Mouse (Mus musculus): ENCODE results near the gene Ago3.

Ago3 gene

GRCm38 (mm10) chr4:126423866-126424265, 5.5 kb downstream of the Ago3 start:
- no peak for DNase-seq (ENCODE audit: inconsistent age in 2 of 2, low spot score in 1 of 2)

GRCm38 (mm10) chr4:126415707-126416106, 13.6 kb downstream of the Ago3 start:
- DNase-seq (ENCODE audit: inconsistent age in 2 of 2, low spot score in 1 of 2) = peak in 1 of 2 experiments; percentile 44

- no peak for DNase-seq (ENCODE audit: inconsistent age in 2 of 2, low spot score in 1 of 2)
These were observed 16.8 kb downstream of the Ago3 start for GRCm38 (mm10) chr4:126412526-126412925.

- DNase-seq (ENCODE audit: inconsistent age in 2 of 2, low spot score in 1 of 2) = peak; percentile 43 to 61
These were observed 57.9 kb downstream of the Ago3 start for GRCm38 (mm10) chr4:126371497-126371896.

GRCm38 (mm10) chr4:126360069-126360468, 69.3 kb downstream of the Ago3 start:
- DNase-seq (ENCODE audit: inconsistent age in 2 of 2, low spot score in 1 of 2) = no peak

GRCm38 (mm10) chr4:126343451-126343850, 85.9 kb downstream of the Ago3 start:
- DNase-seq (ENCODE audit: inconsistent age in 2 of 2, low spot score in 1 of 2) = no peak

- no peak for DNase-seq (ENCODE audit: inconsistent age in 2 of 2, low spot score in 1 of 2)
These were observed 89.9 kb downstream of the Ago3 start for GRCm38 (mm10) chr4:126339461-126339860.

- no peak for DNase-seq (ENCODE audit: inconsistent age in 2 of 2, low spot score in 1 of 2)
These were observed 97.0 kb downstream of the Ago3 start for GRCm38 (mm10) chr4:126332358-126332757.

GRCm38 (mm10) chr4:126331751-126332150, 97.6 kb downstream of the Ago3 start:
- no peak for DNase-seq (ENCODE audit: inconsistent age in 2 of 2, low spot score in 1 of 2)

GRCm38 (mm10) chr4:126330295-126330694, 99.1 kb downstream of the Ago3 start:
- DNase-seq (ENCODE audit: inconsistent age in 2 of 2, low spot score in 1 of 2) = no peak

GRCm38 (mm10) chr4:126326036-126326435, 103.3 kb downstream of the Ago3 start:
- DNase-seq (ENCODE audit: inconsistent age in 2 of 2, low spot score in 1 of 2) = no peak

- peak in 1 of 2 experiments; percentile 43 for DNase-seq (ENCODE audit: inconsistent age in 2 of 2, low spot score in 1 of 2)
These were observed 104.0 kb downstream of the Ago3 start, which contains the start of gene Tekt2 for GRCm38 (mm10) chr4:126325281-126325861. Gene Tekt2, minus strand, starts transcription at chr4:126325688.

- DNase-seq (ENCODE audit: inconsistent age in 2 of 2, low spot score in 1 of 2) = peak in 1 of 2 experiments; percentile 20
These were observed 104.5 kb downstream of the Ago3 start for GRCm38 (mm10) chr4:126324861-126325260.

- peak in 1 of 2 experiments; percentile 31 for DNase-seq (ENCODE audit: inconsistent age in 2 of 2, low spot score in 1 of 2)
These were observed 106.7 kb downstream of the Ago3 start for GRCm38 (mm10) chr4:126322646-126323045.

- DNase-seq (ENCODE audit: inconsistent age in 2 of 2, low spot score in 1 of 2) = peak in 1 of 2 experiments; percentile 35
These were observed 107.4 kb downstream of the Ago3 start for GRCm38 (mm10) chr4:126321854-126322511.

- DNase-seq (ENCODE audit: inconsistent age in 2 of 2, low spot score in 1 of 2) = peak; percentile 97 to 100
These were observed 108.1 kb downstream of the Ago3 start, which contains the start of gene Adprhl2 for GRCm38 (mm10) chr4:126321111-126321853. Gene Adprhl2, minus strand, starts transcription at chr4:126321703.

GRCm38 (mm10) chr4:126319806-126320205, 109.5 kb downstream of the Ago3 start:
- DNase-seq (ENCODE audit: inconsistent age in 2 of 2, low spot score in 1 of 2) = peak in 1 of 2 experiments; percentile 24

- no peak for DNase-seq (ENCODE audit: inconsistent age in 2 of 2, low spot score in 1 of 2)
These were observed 112.8 kb downstream of the Ago3 start for GRCm38 (mm10) chr4:126316443-126317040.

GRCm38 (mm10) chr4:126315931-126316330, 113.4 kb downstream of the Ago3 start:
- DNase-seq (ENCODE audit: inconsistent age in 2 of 2, low spot score in 1 of 2) = no peak

GRCm38 (mm10) chr4:126314393-126314792, 115.0 kb downstream of the Ago3 start:
- DNase-seq (ENCODE audit: inconsistent age in 2 of 2, low spot score in 1 of 2) = no peak

- no peak for DNase-seq (ENCODE audit: inconsistent age in 2 of 2, low spot score in 1 of 2)
These were observed 116.2 kb downstream of the Ago3 start for GRCm38 (mm10) chr4:126313202-126313601.
